Mouse (Mus musculus): ENCODE results near the gene Phactr1.
A peak's percentile ranks its signal among the peaks of the same experiment; 100 is the strongest.

The Phactr1 gene

GRCm38 (mm10) chr13:43130161-43130560, 449.7 kb downstream of the Phactr1 start:
- no peak for DNase-seq (ENCODE audit: low spot score)

- no peak for DNase-seq (ENCODE audit: low spot score)
These were observed 451.3 kb downstream of the Phactr1 start for GRCm38 (mm10) chr13:43131741-43132191.

DNA sequence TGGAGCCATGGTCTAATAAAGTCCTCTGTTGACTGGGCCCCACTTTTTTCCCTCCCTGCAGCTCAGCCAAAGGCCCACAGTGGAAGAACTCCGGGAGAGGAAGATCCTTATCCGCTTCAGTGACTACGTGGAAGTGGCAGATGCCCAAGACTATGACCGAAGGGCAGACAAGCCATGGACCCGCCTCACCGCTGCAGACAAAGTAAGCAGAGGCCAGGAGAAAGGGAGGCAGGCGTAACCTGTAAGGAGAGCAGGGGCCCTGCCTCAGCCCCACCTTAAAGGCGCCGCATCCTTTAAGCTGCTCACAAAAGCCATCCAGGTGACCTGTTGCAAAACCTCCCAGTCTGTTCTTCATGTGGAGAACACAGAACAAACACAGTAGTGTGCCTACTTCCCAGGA, 452.4 kb downstream of the Phactr1 start:
- DNase-seq (ENCODE audit: low spot score) = peak; percentile 27

GRCm38 (mm10) chr13:43133400-43133799, 453.0 kb downstream of the Phactr1 start:
- no peak for DNase-seq (ENCODE audit: low spot score)

- DNase-seq (ENCODE audit: low spot score) = no peak
These were observed 454.0 kb downstream of the Phactr1 start for GRCm38 (mm10) chr13:43134468-43134867.

GRCm38 (mm10) chr13:43144720-43145418, 464.4 kb downstream of the Phactr1 start:
- DNase-seq (ENCODE audit: low spot score) = peak; percentile 56

DNA sequence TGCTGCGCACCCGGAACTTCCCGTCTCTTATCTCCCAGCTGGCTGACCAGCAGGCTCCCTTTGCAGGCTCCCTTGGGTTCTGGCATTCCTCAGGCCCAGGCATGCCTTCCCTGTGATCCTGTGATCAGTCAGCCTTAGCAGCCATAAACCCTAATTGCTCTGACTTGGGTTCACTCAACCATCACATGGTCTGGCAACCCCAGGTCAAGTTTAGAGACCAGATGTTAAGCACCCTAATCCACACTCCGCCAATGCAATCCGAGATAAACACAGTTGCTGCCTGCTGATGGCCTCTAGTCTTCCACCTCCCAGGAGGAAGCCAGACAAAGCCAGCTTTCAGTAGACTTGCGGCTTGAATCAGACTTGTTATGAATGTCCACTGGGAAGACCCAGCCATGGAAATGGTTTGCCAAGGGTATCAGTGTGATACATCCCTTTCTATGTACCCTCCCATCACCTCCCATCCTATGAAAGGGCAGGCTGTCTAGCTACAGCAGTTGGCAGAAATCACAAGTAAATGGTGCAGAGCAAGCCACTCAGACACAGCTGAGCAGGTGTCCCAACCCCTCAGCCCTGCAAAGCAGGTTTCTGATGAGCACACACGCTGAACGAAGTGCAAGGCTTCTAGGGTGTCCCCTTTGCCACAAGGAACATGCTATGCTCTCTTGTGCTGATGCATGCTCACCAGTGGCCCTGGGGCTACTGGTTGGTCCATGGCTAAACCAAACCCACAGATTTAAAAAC, 466.3 kb downstream of the Phactr1 start:
- DNase-seq (ENCODE audit: low spot score) = peak; percentile 69

GRCm38 (mm10) chr13:43148692-43149091, 468.3 kb downstream of the Phactr1 start:
- no peak for DNase-seq (ENCODE audit: low spot score)

DNA sequence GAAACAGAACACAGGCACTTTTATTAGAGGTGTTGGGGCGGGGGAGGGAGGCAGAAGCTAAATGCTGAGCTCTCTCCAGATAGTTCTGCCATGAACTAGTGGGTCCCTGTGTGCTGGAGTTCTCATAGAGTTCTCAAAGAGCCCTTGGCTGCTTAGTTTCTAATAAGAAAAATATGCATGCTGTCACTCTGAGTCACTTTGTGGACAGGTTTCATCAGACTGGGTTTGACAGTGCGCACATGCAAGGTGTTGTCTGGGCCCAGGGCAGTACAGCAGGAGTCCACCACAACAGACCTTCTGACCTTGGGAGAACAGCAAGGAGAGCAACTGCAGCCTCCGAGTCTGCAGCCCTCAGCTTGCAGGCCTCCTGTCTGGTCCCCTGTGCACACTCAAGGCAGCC, 469.2 kb downstream of the Phactr1 start:
- no peak for DNase-seq (ENCODE audit: low spot score)

GRCm38 (mm10) chr13:43152005-43152520, 471.6 kb downstream of the Phactr1 start:
- no peak for DNase-seq (ENCODE audit: low spot score)

- DNase-seq (ENCODE audit: low spot score) = no peak
These were observed 476.9 kb downstream of the Phactr1 start for GRCm38 (mm10) chr13:43157370-43157769.

DNA sequence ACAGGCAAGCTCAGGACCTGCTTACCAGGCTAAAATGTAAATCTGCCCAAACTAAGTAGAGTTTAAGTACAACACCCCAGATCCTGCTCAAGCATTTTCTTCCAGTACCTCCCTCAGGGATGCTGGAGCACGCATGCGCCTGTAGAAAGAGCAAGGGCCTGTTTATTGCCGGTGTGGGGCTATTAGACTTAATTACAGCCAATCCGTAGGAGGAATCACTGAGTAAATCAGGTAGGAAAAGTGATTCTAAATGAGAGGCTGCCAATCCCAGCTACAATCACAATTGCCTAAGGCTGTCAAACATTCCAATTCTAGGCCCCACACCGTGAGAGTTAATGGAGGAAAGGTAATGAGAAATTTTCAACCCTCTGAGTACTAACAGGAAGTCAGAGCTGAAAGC, 477.9 kb downstream of the Phactr1 start:
- no peak for DNase-seq (ENCODE audit: low spot score)

DNA sequence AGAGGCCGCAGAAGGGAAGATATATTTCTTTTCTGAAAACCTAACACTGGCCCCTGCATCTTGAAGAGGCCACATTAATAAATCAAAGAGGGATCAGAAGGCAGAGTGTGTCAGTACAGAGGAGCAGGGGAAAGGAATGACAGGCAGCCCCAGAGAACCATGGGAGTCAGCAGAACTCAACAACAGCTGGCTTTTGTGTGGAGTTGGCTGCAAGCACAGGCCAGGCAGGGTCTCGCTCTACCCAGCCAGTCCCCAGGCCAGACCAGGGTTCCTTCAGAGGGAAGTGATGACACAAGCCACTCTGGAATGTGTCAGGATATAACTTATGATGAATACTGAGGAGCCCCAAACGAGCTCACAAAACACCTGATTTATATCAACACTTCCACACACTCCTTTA, 479.0 kb downstream of the Phactr1 start:
- no peak for DNase-seq (ENCODE audit: low spot score)

DNA sequence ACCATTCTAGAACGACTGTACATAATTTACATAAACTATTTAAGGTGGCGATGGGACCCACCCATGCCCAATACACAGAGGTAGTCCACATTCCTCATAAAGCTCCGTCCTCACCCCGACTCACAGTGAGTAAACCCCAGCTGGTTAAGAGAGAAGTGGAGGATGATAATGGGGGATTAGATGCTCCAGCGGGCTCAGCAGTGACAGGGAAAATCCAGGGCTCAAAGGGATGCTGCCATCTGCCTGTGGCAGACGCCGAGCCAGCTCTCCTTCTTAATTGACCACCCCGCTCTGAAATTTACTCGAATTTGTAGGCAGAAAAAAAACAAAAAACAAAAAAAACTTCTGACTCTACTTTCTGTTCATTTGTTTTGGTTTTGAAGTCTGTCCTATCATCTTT, 487.3 kb downstream of the Phactr1 start:
- DNase-seq (ENCODE audit: low spot score) = no peak

DNA sequence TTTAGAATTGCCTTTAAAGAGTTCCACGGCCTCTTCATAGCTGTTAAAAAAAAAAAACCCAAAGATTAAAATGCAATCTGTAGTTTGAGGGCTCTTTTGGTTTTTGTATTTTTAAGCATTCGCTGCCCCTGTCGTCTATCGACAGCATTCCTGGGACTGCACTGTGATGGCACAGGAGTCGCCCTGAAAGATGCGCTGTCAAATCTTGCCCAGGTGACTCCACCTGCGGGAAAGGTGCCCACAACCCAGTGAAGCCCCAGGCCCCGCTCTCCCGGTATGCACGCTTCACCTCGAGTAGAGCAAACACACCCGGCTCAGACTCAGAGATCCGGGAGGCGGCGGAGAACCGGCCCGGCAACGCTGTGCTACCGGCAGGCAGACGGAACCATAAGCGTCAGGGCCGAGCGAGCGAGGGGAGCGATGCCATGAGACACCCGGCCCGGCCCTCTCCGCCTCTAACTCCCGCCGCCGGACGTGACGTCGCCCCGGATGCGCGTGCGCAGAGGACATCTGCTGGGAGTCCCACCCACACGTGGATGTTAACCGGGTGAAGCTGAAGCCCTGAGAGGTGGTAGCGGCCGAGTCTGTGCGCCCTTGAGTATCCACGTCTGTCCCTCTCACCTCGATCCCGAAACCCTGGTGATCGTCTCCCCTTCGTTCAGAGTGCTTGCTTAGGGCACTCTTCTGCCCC, 490.7 kb downstream of the Phactr1 start, which contains the start of gene Tbc1d7:
TSS of gene Tbc1d7 (minus strand) at position 482 of the 691 bp plus-strand sequence.
- peak; percentile 94 for DNase-seq (ENCODE audit: low spot score)

DNA sequence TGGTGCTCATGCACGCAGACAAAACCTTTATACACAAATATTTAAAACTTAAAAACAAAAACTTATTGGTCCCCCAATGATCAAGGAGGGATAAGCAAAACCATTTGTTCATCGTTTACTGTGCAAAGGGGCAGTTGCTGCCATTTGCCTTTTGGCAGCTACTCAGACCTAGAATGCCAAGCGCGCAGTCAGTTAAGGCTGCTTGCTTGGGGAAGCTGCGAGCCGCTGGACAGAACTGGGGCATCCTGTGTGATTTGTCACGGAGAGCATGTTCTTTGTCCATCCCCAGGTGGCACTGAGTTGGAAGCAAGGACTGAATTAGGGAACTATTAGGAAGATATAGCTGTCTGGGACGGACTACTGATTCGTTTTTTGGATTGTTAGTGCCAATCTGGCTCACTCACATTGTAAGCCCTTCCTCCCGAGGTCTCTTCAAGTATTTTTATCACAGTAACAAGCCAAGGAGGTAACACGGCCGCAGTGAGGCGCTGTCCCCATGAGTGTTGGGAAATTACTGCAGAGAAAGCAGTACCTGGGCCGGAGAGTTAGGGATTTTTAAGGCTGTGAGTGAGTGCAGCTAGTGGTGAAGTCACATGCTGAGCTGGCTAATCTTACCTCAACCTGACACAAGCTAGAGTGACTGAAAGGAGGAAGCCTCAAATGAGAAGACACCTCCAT, 491.8 kb downstream of the Phactr1 start:
- DNase-seq (ENCODE audit: low spot score) = no peak

DNA sequence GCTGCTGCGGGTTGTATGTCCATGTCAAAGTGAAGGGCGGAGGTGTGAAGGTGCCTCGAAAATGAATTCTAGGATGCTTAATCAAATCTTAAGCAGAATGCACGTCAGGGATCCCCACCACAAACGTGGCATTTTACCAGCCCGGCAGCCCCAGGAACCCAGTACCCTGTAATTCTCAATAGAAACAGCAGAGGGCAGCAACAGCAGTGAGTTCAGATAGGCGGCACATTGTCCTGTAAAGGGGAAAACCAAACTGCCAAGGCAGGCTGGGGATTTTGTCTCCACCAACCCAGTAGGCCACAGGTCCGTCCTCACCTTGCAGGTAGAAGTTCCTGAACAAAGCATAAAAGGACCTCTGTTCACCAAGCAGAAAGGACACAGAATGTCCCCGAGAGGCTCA, 492.8 kb downstream of the Phactr1 start:
- peak; percentile 59 for DNase-seq (ENCODE audit: low spot score)

DNA sequence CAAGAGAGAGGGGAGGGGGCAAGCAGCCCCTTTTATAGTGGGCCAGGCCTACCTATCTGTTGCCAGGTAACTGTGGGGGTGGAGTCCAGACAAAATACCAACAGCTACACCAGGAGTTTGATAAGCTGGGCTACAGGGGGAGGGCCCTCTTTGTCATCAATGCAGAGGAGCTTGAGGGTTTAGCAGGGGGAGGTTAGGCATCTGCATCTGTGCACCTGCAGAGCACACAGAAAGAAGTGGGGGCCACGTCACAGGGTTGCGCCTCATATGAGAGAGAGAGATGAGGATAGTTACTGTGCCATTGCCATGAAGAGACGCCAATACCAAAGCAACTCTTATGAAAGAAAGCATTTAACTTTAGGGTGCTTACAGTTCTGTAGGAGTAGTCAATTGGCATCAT, 496.3 kb downstream of the Phactr1 start:
- DNase-seq (ENCODE audit: low spot score) = no peak

- no peak for DNase-seq (ENCODE audit: low spot score)
These were observed 496.9 kb downstream of the Phactr1 start for GRCm38 (mm10) chr13:43177317-43177716.

DNA sequence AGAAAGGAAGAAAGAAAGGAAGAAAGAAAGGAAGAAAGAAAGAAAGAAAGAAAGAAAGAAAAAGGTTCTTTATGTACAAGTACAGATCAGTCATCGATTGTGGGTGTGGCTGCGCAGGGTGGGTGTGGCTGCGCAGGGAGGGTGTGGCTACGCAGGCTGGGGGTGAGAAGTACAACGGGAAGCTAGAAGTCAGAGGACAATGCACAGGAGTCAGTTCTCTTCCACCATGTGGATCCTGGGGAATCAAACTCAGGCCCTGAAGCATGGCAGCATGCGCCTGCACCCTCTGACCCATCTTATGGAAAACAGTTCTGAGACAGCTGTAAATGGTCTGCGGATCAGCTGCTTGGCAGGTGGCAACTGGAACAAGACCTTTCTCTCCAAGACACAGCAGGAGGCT, 500.7 kb downstream of the Phactr1 start:
- no peak for DNase-seq (ENCODE audit: low spot score)

GRCm38 (mm10) chr13:43182465-43183201, 502.2 kb downstream of the Phactr1 start:
- peak; percentile 56 for DNase-seq (ENCODE audit: low spot score)

Data from yolk sac, embryonic 10.5 days (tissue).